Mouse (Mus musculus): ENCODE data around the gene Yipf3. TPM values are rescaled to one million over a fixed set of nuclear protein-coding genes. Genes with fewer than 3 reads are reported as not detected.

Yipf3 gene
- polyA plus RNA-seq, 1 experiment from 2014 or later = 111 TPM

GRCm38 (mm10) chr17:46273803-46274236 lies 25.9 kb downstream of the Yipf3 start:
- H3K4me3 ChIP-seq (replicated peaks; ENCODE audit: low read length) = no peak overlapping the region
- H3K27ac ChIP-seq (ENCODE audit: low read length) = peak overlapping the region; percentile 21; the same call in 1 of the 2 replicates
- no peak overlapping the region for H3K9ac ChIP-seq (ENCODE audit: low read length)
- no peak for ATAC-seq (ENCODE audit: insufficient read depth, low FRiP score)
- no peaks in the 10 kb centered on the region for H3K36me3 ChIP-seq (ENCODE audit: control insufficient read depth, insufficient read depth, low read length)
- whole genome bisulfite sequencing = 81% methylated on average over 1 of the region's 1 CpGs
- H3K4me1 ChIP-seq (ENCODE audit: control insufficient read depth, insufficient read depth, low read length) = peaks cover 11% of the 10 kb centered on the region
- H3K4me2 ChIP-seq (ENCODE audit: low read depth, low read length) = no peak overlapping the region
- no peaks in the 10 kb centered on the region for H3K27me3 ChIP-seq (ENCODE audit: control insufficient read depth, insufficient read depth, low read length)
- no peaks in the 10 kb centered on the region for H3K9me3 ChIP-seq (replicated peaks; ENCODE audit: control insufficient read depth, low read length)

DNA sequence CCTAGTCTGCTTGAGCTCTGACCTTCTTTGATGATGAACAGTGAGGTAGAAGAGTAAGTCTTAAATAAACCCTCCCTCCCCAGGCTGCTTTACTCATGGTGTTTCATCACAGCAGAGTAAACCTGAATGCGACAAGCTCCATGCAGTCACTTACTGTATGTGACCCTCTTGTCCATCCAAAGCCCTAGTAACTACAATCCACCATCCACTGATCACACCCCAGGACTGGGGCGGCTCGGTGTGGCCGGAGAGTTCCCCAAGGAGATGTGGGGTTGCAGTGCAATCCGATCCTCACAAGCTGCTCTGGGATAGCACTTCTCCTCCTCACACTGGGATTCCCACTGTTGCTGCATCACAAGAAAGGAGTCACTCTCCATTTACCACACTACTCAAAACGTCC lies 26.6 kb downstream of the Yipf3 start:
- ATAC-seq (ENCODE audit: insufficient read depth, low FRiP score) = no peak
- H3K36me3 ChIP-seq (ENCODE audit: control insufficient read depth, insufficient read depth, low read length) = peaks cover 4% of the 10 kb centered on the region; the same call in 1 of the 2 replicates
- no peak overlapping the region for H3K4me3 ChIP-seq (replicated peaks; ENCODE audit: low read length)
- H3K27me3 ChIP-seq (ENCODE audit: control insufficient read depth, insufficient read depth, low read length) = no peaks in the 10 kb centered on the region
- WGBS = 71% methylated on average over 6 of the region's 6 CpGs
- no peak overlapping the region for H3K9ac ChIP-seq (ENCODE audit: low read length)
- peak overlapping the region; percentile 21; the same call in 1 of the 2 replicates for H3K27ac ChIP-seq (ENCODE audit: low read length)
- no peaks in the 10 kb centered on the region for H3K9me3 ChIP-seq (replicated peaks; ENCODE audit: control insufficient read depth, low read length)
- H3K4me2 ChIP-seq (ENCODE audit: low read depth, low read length) = no peak overlapping the region
- H3K4me1 ChIP-seq (ENCODE audit: control insufficient read depth, insufficient read depth, low read length) = peaks cover 8% of the 10 kb centered on the region

GRCm38 (mm10) chr17:46275034-46275433 lies 27.2 kb downstream of the Yipf3 start:
- Histone ChIP-seq H3K27me3 (ENCODE audit: control insufficient read depth, insufficient read depth, low read length) (no peaks in the 10 kb centered on the region), H3K9ac (ENCODE audit: low read length) (no peak overlapping the region), H3K4me1 (ENCODE audit: control insufficient read depth, insufficient read depth, low read length) (peaks cover 4% of the 10 kb centered on the region), H3K36me3 (ENCODE audit: control insufficient read depth, insufficient read depth, low read length) (peaks cover 4% of the 10 kb centered on the region; the same call in 1 of the 2 replicates), H3K27ac (ENCODE audit: low read length) (no peak overlapping the region), H3K4me2 (ENCODE audit: low read depth, low read length) (no peak overlapping the region), H3K4me3 (replicated peaks; ENCODE audit: low read length) (no peak overlapping the region), H3K9me3 (replicated peaks; ENCODE audit: control insufficient read depth, low read length) (no peaks in the 10 kb centered on the region)
- no peak for ATAC-seq (ENCODE audit: insufficient read depth, low FRiP score)
- WGBS = 85% methylated on average over 6 of the region's 6 CpGs

DNA sequence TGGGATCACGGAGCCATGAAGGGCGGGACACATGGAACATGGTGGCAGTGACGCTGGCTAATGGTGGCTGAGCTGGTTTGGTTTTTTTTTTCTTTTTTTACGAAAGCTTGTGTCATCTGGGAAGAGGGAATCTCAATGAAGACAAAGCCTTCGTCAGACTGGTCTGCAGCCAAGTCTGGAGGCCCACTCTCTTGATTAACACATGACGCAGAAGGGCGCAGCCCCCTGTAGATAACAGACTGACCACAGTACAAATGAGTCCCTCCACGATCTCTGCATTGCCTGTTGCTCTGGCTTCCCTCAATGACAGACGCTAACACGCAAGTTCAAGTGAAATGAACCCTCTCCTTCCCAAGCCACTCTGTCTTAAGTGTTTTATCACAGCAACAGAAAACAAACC lies 27.6 kb downstream of the Yipf3 start:
- Histone ChIP-seq H3K4me3 (replicated peaks; ENCODE audit: low read length) (no peak overlapping the region), H3K27ac (ENCODE audit: low read length) (no peak overlapping the region), H3K36me3 (ENCODE audit: control insufficient read depth, insufficient read depth, low read length) (peaks cover 4% of the 10 kb centered on the region; the same call in 1 of the 2 replicates), H3K9me3 (replicated peaks; ENCODE audit: control insufficient read depth, low read length) (no peaks in the 10 kb centered on the region), H3K4me1 (ENCODE audit: control insufficient read depth, insufficient read depth, low read length) (no peaks in the 10 kb centered on the region; the same call in none of the 2 replicates), H3K9ac (ENCODE audit: low read length) (no peak overlapping the region), H3K4me2 (ENCODE audit: low read depth, low read length) (no peak overlapping the region), H3K27me3 (ENCODE audit: control insufficient read depth, insufficient read depth, low read length) (no peaks in the 10 kb centered on the region)
- WGBS = 84% methylated on average over 10 of the region's 10 CpGs
- ATAC-seq (ENCODE audit: insufficient read depth, low FRiP score) = no peak

DNA sequence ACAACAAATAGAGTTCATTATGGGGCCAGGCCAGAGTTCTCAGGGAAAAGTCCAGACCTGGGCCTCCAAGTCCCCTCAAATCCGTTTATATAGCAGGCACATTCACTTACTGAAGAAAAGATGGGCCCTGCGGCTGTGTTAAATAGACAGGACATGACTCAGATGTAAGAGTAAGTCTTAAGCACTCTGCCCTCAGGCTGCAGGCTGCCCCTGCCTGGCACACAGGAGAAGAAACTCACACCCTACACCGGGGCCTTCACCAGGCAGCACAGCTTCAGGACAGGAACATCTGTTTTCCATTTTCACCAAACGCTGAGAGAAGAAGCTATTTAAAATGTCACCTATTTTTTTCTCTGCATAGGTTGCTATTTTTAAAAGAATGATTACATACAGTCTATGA lies 29.7 kb downstream of the Yipf3 start:
- Histone ChIP-seq H3K27ac (ENCODE audit: low read length) (peak overlapping the region; percentile 9; the same call in 1 of the 2 replicates), H3K9ac (ENCODE audit: low read length) (no peak overlapping the region), H3K4me1 (ENCODE audit: control insufficient read depth, insufficient read depth, low read length) (peaks cover 13% of the 10 kb centered on the region), H3K4me3 (replicated peaks; ENCODE audit: low read length) (no peak overlapping the region), H3K36me3 (ENCODE audit: control insufficient read depth, insufficient read depth, low read length) (peaks cover 4% of the 10 kb centered on the region; the same call in 1 of the 2 replicates), H3K27me3 (ENCODE audit: control insufficient read depth, insufficient read depth, low read length) (no peaks in the 10 kb centered on the region), H3K4me2 (ENCODE audit: low read depth, low read length) (no peak overlapping the region), H3K9me3 (replicated peaks; ENCODE audit: control insufficient read depth, low read length) (no peaks in the 10 kb centered on the region)
- WGBS = 60% methylated on average over 4 of the region's 4 CpGs
- no peak for ATAC-seq (ENCODE audit: insufficient read depth, low FRiP score)

- no peaks in the 10 kb centered on the region for H3K27me3 ChIP-seq (ENCODE audit: control insufficient read depth, insufficient read depth, low read length)
- 84% methylated on average over 12 of the region's 12 CpGs for WGBS
- H3K4me3 ChIP-seq (replicated peaks; ENCODE audit: low read length) = no peak overlapping the region
- no peak overlapping the region for H3K4me2 ChIP-seq (ENCODE audit: low read depth, low read length)
- H3K9ac ChIP-seq (ENCODE audit: low read length) = no peak overlapping the region
- H3K9me3 ChIP-seq (replicated peaks; ENCODE audit: control insufficient read depth, low read length) = no peaks in the 10 kb centered on the region
- peaks cover 4% of the 10 kb centered on the region; the same call in 1 of the 2 replicates for H3K36me3 ChIP-seq (ENCODE audit: control insufficient read depth, insufficient read depth, low read length)
- no peak for ATAC-seq (ENCODE audit: insufficient read depth, low FRiP score)
- H3K27ac ChIP-seq (ENCODE audit: low read length) = peak overlapping the region; percentile 28
- peaks cover 15% of the 10 kb centered on the region for H3K4me1 ChIP-seq (ENCODE audit: control insufficient read depth, insufficient read depth, low read length)
These were observed 30.3 kb downstream of the Yipf3 start for GRCm38 (mm10) chr17:46278011-46278765.

- ATAC-seq (ENCODE audit: insufficient read depth, low FRiP score) = peak; percentile 98
- Histone ChIP-seq H3K4me3 (replicated peaks; ENCODE audit: low read length) (peak within 1 kb of the TSS; percentile 65), H3K27me3 (ENCODE audit: control insufficient read depth, insufficient read depth, low read length) (no peaks in the 10 kb centered on the region), H3K9ac (ENCODE audit: low read length) (peak within 1 kb of the TSS; percentile 83), H3K9me3 (replicated peaks; ENCODE audit: control insufficient read depth, low read length) (no peaks in the 10 kb centered on the region), H3K4me1 (ENCODE audit: control insufficient read depth, insufficient read depth, low read length) (peaks cover 17% of the 10 kb centered on the region), H3K4me2 (ENCODE audit: low read depth, low read length) (peak within 1 kb of the TSS; percentile 77), H3K36me3 (ENCODE audit: control insufficient read depth, insufficient read depth, low read length) (peaks cover 4% of the 10 kb centered on the region; the same call in 1 of the 2 replicates), H3K27ac (ENCODE audit: low read length) (peak within 1 kb of the TSS; percentile 93)
- under 1% methylated on average over 37 of the region's 37 CpGs for WGBS
These were observed 34.7 kb downstream of the Yipf3 start, which contains the start of gene Tjap1 for GRCm38 (mm10) chr17:46282483-46283123. Gene Tjap1 (minus strand): TSS chr17:46283026.

GRCm38 (mm10) chr17:46283140-46283539 lies 35.3 kb downstream of the Yipf3 start:
- peaks cover 22% of the 10 kb centered on the region for H3K4me1 ChIP-seq (ENCODE audit: control insufficient read depth, insufficient read depth, low read length)
- H3K27ac ChIP-seq (ENCODE audit: low read length) = peak overlapping the region; percentile 93; the same call in 1 of the 2 replicates
- H3K36me3 ChIP-seq (ENCODE audit: control insufficient read depth, insufficient read depth, low read length) = peaks cover 4% of the 10 kb centered on the region; the same call in 1 of the 2 replicates
- 0 out of 2 replicates have a peak overlapping the region, but pooled peaks have one; percentile 23 for H3K9ac ChIP-seq (ENCODE audit: low read length)
- peak; percentile 29; the same call in 1 of the 2 replicates for ATAC-seq (ENCODE audit: insufficient read depth, low FRiP score)
- H3K4me2 ChIP-seq (ENCODE audit: low read depth, low read length) = peak overlapping the region; percentile 77
- H3K9me3 ChIP-seq (replicated peaks; ENCODE audit: control insufficient read depth, low read length) = no peaks in the 10 kb centered on the region
- no peaks in the 10 kb centered on the region for H3K27me3 ChIP-seq (ENCODE audit: control insufficient read depth, insufficient read depth, low read length)
- 18% methylated on average over 9 of the region's 9 CpGs for WGBS
- H3K4me3 ChIP-seq (replicated peaks; ENCODE audit: low read length) = peak overlapping the region; percentile 65

DNA sequence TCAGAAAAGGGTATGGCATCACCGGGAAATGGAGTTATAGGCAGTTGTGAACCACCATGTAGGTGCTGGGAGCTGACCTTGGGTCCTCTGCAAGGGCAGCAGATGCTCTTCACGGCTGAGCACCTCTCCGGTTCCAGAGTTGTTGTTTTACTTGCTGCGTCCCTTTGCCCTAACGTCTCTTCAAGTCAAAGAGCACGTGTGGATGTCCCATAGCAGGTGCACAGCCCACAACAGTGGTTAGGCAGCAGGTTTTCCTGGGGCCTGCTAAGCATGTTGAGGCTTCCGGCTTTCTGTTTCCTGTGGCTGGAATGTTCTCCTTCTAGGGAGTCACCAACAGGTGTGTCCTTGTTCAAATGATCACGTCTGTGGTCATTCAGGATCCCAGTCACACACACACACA lies 36.0 kb downstream of the Yipf3 start:
- 83% methylated on average over 8 of the region's 8 CpGs for WGBS
- no peak overlapping the region for H3K27ac ChIP-seq (ENCODE audit: low read length)

More for the DNA sequence above, 36.0 kb downstream of the Yipf3 start:
- H3K27me3 ChIP-seq (ENCODE audit: control insufficient read depth, insufficient read depth, low read length) = no peaks in the 10 kb centered on the region
- peaks cover 26% of the 10 kb centered on the region for H3K4me1 ChIP-seq (ENCODE audit: control insufficient read depth, insufficient read depth, low read length)
- H3K4me2 ChIP-seq (ENCODE audit: low read depth, low read length) = no peak overlapping the region
- ATAC-seq (ENCODE audit: insufficient read depth, low FRiP score) = no peak
- H3K9ac ChIP-seq (ENCODE audit: low read length) = no peak overlapping the region
- H3K4me3 ChIP-seq (replicated peaks; ENCODE audit: low read length) = no peak overlapping the region
- peaks cover 4% of the 10 kb centered on the region; the same call in 1 of the 2 replicates for H3K36me3 ChIP-seq (ENCODE audit: control insufficient read depth, insufficient read depth, low read length)
- H3K9me3 ChIP-seq (replicated peaks; ENCODE audit: control insufficient read depth, low read length) = no peaks in the 10 kb centered on the region
